ENCODE assay signal across 11 mouse cellular contexts in genomic region chr10:66943875-66944274, GRCm38 (mm10).
DNase-seq lines count a peak whose midpoint lies in the region; ATAC-seq and TF ChIP-seq lines count a peak whose summit lies in the region.
"Had no signal": no experiment of that assay in that cellular context is flagged by ENCODE, and none has a peak within 500 bp of the region (broad histone marks: within the 10 kb centered on the region; RNA-seq: fewer than 3 reads in every experiment).

No protein-coding gene starts in this region.

- DNase-seq in cerebellum, adult 11-12 months, result peak; percentile 48
- DNase-seq in cerebellum, adult 11 months, result no peak
- peak; percentile 64 for DNase-seq in left cerebral cortex, postnatal 4 days
- no peak for DNase-seq in left cerebral cortex, adult 2 months (ENCODE audit: extremely low spot score in 1 of 2, low spot score in 2 of 2)
- DNase-seq in lung, postnatal 14 days, result peak; percentile 35
- no peak for DNase-seq in right cerebral cortex, adult 2 months (ENCODE audit: low spot score in 2 of 2)
- no peak for DNase-seq in forebrain, embryonic 14.5 days (ENCODE audit: low spot score)
- DNase-seq: embryo, embryonic 11 days; right cerebral cortex, adult 18-20 months had no signal

- no peak for TF ChIP-seq CTCF in left cerebral cortex, adult 2 months (IDR thresholded peaks at IDR 0.05)

- no peaks in the 10 kb centered on the region for H3K9me3 ChIP-seq in heart, embryonic 14.5 days (ENCODE audit: control insufficient read depth, low read length)
- H3K9me3 ChIP-seq in forebrain, embryonic 14.5 days (replicated peaks; ENCODE audit: control insufficient read depth, low read length), result no peaks in the 10 kb centered on the region
- H3K9me3 ChIP-seq: liver, embryonic 12.5 days had no signal

- H3K4me1 ChIP-seq in heart, embryonic 14.5 days (ENCODE audit: control insufficient read depth in 2 of 2, insufficient read depth in 2 of 2, low read length in 2 of 2), result no peaks in the 10 kb centered on the region; a peak in 1 of 4 replicates
- H3K4me1 ChIP-seq in forebrain, embryonic 14.5 days (ENCODE audit: control insufficient read depth, insufficient read depth, low read length), result no peaks in the 10 kb centered on the region
- H3K4me1 ChIP-seq: liver, embryonic 12.5 days had no signal

- intact Hi-C loops in left cerebral cortex, postnatal 4 days (cut with DNase I), result no loop called here
- intact Hi-C loops in left cerebral cortex, adult 2 months (cut with DNase I), result no loop called here

- no peak overlapping the region for H3K9ac ChIP-seq in heart, embryonic 14.5 days (ENCODE audit: low read length)
- no peak overlapping the region for H3K9ac ChIP-seq in forebrain, embryonic 14.5 days (ENCODE audit: low read length)
- H3K9ac ChIP-seq: liver, embryonic 12.5 days had no signal

- no peak overlapping the region for H3K4me3 ChIP-seq in left cerebral cortex, adult 2 months
- no peak overlapping the region for H3K4me3 ChIP-seq in heart, embryonic 14.5 days (ENCODE audit: control insufficient read depth in 1 of 2, insufficient read depth in 1 of 2, low read depth in 1 of 2, low read length in 2 of 2)
- H3K4me3 ChIP-seq in forebrain, embryonic 14.5 days (ENCODE audit: low read depth, low read length), result no peak overlapping the region
- H3K4me3 ChIP-seq: liver, embryonic 12.5 days had no signal

- peak; percentile 75 for ATAC-seq in heart, embryonic 14.5 days (ENCODE audit: insufficient number of reproducible peaks, insufficient read depth, low FRiP score, low read depth)
- no peak for ATAC-seq in forebrain, embryonic 14.5 days
- ATAC-seq: liver, embryonic 12.5 days had no signal

- no peak overlapping the region for H3K4me2 ChIP-seq in heart, embryonic 14.5 days (ENCODE audit: low read length)
- H3K4me2 ChIP-seq in forebrain, embryonic 14.5 days (ENCODE audit: low read length), result no peak overlapping the region
- H3K4me2 ChIP-seq: liver, embryonic 12.5 days had no signal

- no peaks in the 10 kb centered on the region for H3K27me3 ChIP-seq in heart, embryonic 14.5 days (ENCODE audit: control insufficient read depth, insufficient read depth, low read length)
- no peaks in the 10 kb centered on the region for H3K27me3 ChIP-seq in forebrain, embryonic 14.5 days (replicated peaks; ENCODE audit: control insufficient read depth, insufficient read depth, low read length)
- H3K27me3 ChIP-seq: liver, embryonic 12.5 days had no signal

- H3K27ac ChIP-seq in left cerebral cortex, adult 2 months, result no peak overlapping the region
- no peak overlapping the region for H3K27ac ChIP-seq in heart, embryonic 14.5 days (replicated peaks in 1 of 2; ENCODE audit: control insufficient read depth in 1 of 2, insufficient read depth in 1 of 2, low read depth in 2 of 2, low read length in 2 of 2)
- no peak overlapping the region for H3K27ac ChIP-seq in forebrain, embryonic 14.5 days (ENCODE audit: low read depth, low read length)
- H3K27ac ChIP-seq: liver, embryonic 12.5 days had no signal

- WGBS in heart, embryonic 14.5 days, result 49% methylated on average over 5 of the region's 5 CpGs
- 64% methylated on average over 5 of the region's 5 CpGs for WGBS in forebrain, embryonic 14.5 days

- H3K36me3 ChIP-seq in heart, embryonic 14.5 days (ENCODE audit: control insufficient read depth, insufficient read depth, low read length), result no peaks in the 10 kb centered on the region
- H3K36me3 ChIP-seq in forebrain, embryonic 14.5 days (ENCODE audit: control insufficient read depth, insufficient read depth, low read length), result no peaks in the 10 kb centered on the region
- H3K36me3 ChIP-seq: liver, embryonic 12.5 days had no signal

Comparison
In these comparisons a context has a peak if more than half of its experiments do, and no peak if none do; other contexts are left out.
1. DNase-seq: peak in cerebellum, adult 11-12 months (single experiment), left cerebral cortex, postnatal 4 days (single experiment) and lung, postnatal 14 days (single experiment); none in cerebellum, adult 11 months (single experiment), left cerebral cortex, adult 2 months (0 of 2), right cerebral cortex, adult 2 months (0 of 2) and forebrain, embryonic 14.5 days (single experiment).